Mouse (Mus musculus): ENCODE data around the gene Osbpl10. TPM values are rescaled to one million over a fixed set of nuclear protein-coding genes. Genes with fewer than 3 reads are reported as not detected.
"Not testable (repeated sequence)": the region's sequence is repeated elsewhere in the genome, so short reads cannot be mapped to it uniquely, and the experiment has no call there.

The Osbpl10 gene
- polyA plus RNA-seq, 1 experiment, result 8.3 TPM

DNA sequence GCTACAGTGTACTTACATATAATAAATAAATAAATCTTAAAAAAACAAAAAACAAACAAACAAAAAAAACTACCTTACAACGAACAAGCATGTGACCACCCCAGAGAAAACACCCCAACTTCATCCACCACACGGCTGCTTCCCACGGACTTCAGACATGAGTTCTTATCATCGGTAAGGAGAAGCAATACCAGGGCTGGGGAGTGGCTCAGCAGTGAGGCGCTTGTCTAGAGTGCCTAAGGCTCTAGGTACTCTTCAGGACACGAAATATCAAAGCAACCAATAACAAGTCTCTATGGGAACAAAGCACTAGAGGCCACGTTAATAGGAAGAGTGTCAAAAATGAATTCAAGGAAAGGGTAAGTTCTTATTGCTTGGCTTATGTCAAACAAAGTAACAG is 282.1 kb downstream of the Osbpl10 start:
- Histone ChIP-seq H3K4me1 (ENCODE audit: control insufficient read depth, insufficient read depth, low read length) (no peaks in the 10 kb centered on the region), H3K36me3 (ENCODE audit: control insufficient read depth, insufficient read depth, low read length, poor library complexity, severe bottlenecking) (peaks cover 19% of the 10 kb centered on the region), H3K4me3 (ENCODE audit: low read depth, low read length) (no peak overlapping the region), H3K27ac (ENCODE audit: insufficient read depth, low read length) (no peak overlapping the region), H3K27me3 (ENCODE audit: control insufficient read depth, insufficient read depth, low read length, poor library complexity, severe bottlenecking) (no peaks in the 10 kb centered on the region), H3K9me3 (replicated peaks; ENCODE audit: control insufficient read depth, insufficient read depth, low read length, poor library complexity, severe bottlenecking) (no peaks in the 10 kb centered on the region), H3K9ac (ENCODE audit: low read depth, poor library complexity, severe bottlenecking) (no peak overlapping the region)
- TF ChIP-seq CTCF (IDR thresholded peaks at IDR 0.05; ENCODE audit: low read depth, low read length), result no peak
- no peak for TF ChIP-seq POLR2A (IDR thresholded peaks at IDR 0.05; ENCODE audit: insufficient read depth, low read length)
- TF ChIP-seq EP300 (IDR thresholded peaks at IDR 0.05; ENCODE audit: insufficient read depth, low read depth, low read length), result no peak

DNA sequence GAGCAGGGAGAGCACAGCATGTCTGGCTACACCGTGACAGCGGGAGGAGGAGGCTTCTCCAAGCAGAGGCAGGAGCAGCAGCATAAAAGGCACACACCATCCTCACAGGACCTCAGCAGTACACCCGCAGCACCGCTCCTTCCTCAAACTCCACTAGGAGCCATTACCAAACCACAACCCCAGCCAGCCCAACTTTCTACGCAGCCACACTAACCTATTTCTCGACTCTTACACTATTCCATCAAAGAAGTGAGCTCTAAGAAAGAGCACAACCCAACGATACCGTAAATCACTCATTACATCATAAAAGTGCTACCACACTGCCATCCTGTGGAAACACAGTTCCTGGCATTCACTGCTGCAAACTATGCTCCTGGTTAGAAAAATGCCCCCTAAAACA is 283.1 kb downstream of the Osbpl10 start:
- H3K36me3 ChIP-seq (ENCODE audit: control insufficient read depth, insufficient read depth, low read length, poor library complexity, severe bottlenecking), result peaks cover 17% of the 10 kb centered on the region
- no peaks in the 10 kb centered on the region for H3K27me3 ChIP-seq (ENCODE audit: control insufficient read depth, insufficient read depth, low read length, poor library complexity, severe bottlenecking)
- TF ChIP-seq EP300 (IDR thresholded peaks at IDR 0.05; ENCODE audit: insufficient read depth, low read depth, low read length) (no peak), POLR2A (IDR thresholded peaks at IDR 0.05; ENCODE audit: insufficient read depth, low read length) (no peak), CTCF (IDR thresholded peaks at IDR 0.05; ENCODE audit: low read depth, low read length) (no peak)
- no peak overlapping the region for H3K9ac ChIP-seq (ENCODE audit: low read depth, poor library complexity, severe bottlenecking)
- H3K27ac ChIP-seq (ENCODE audit: insufficient read depth, low read length), result no peak overlapping the region
- no peaks in the 10 kb centered on the region for H3K9me3 ChIP-seq (replicated peaks; ENCODE audit: control insufficient read depth, insufficient read depth, low read length, poor library complexity, severe bottlenecking)
- no peaks in the 10 kb centered on the region for H3K4me1 ChIP-seq (ENCODE audit: control insufficient read depth, insufficient read depth, low read length)
- H3K4me3 ChIP-seq (ENCODE audit: low read depth, low read length), result no peak overlapping the region

DNA sequence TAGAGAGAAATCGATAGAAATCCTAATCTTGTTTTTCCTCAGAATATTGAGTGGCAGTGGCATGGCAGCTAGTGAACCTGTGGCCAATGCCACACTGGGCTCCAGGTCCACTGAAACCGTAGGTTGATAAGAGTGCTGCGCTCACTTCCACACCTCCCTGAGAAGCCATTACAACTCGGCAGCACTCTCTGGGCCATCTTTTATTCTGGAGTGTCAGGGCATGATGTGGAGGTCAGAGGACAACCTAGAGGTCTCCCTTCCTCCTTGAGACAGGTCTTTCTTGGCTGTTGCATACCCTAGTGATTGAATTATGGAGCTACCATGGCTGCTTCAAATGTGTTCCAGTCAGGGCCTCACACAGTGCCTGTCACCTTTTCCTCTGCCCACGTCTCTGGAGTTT is 283.5 kb downstream of the Osbpl10 start:
- no peak for TF ChIP-seq POLR2A (IDR thresholded peaks at IDR 0.05; ENCODE audit: insufficient read depth, low read length)
- TF ChIP-seq EP300 (IDR thresholded peaks at IDR 0.05; ENCODE audit: insufficient read depth, low read depth, low read length), result no peak
- TF ChIP-seq CTCF (IDR thresholded peaks at IDR 0.05; ENCODE audit: low read depth, low read length), result no peak
- H3K36me3 ChIP-seq (ENCODE audit: control insufficient read depth, insufficient read depth, low read length, poor library complexity, severe bottlenecking), result peaks cover 15% of the 10 kb centered on the region

DNA sequence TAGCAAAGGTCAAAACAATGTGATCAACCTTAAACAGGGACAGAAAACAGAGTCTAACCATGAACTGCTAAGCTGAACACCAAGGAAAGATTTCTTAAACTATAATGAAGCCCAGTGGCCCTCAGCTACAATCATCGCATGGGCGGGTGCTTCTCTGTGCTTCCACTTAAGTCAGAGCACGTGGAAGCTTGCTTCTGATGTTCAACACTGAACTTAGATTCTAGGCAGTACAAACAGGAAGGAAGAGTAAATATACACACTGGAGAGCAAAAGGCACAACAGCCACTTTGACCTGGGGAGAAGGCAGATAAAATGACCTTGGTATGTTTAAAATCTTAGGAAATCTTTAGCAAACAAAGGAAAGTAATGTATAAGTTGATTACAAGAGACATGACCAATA is 293.2 kb downstream of the Osbpl10 start:
- H3K4me1 ChIP-seq (ENCODE audit: control insufficient read depth, insufficient read depth, low read length), result no peaks in the 10 kb centered on the region
- no peak overlapping the region for H3K9ac ChIP-seq (ENCODE audit: low read depth, poor library complexity, severe bottlenecking)
- peaks cover 15% of the 10 kb centered on the region for H3K36me3 ChIP-seq (ENCODE audit: control insufficient read depth, insufficient read depth, low read length, poor library complexity, severe bottlenecking)
- no peak overlapping the region for H3K4me3 ChIP-seq (ENCODE audit: low read depth, low read length)
- TF ChIP-seq EP300 (IDR thresholded peaks at IDR 0.05; ENCODE audit: insufficient read depth, low read depth, low read length) (no peak), CTCF (IDR thresholded peaks at IDR 0.05; ENCODE audit: low read depth, low read length) (no peak), POLR2A (IDR thresholded peaks at IDR 0.05; ENCODE audit: insufficient read depth, low read length) (no peak)
- H3K27ac ChIP-seq (ENCODE audit: insufficient read depth, low read length), result no peak overlapping the region
- no peaks in the 10 kb centered on the region for H3K9me3 ChIP-seq (replicated peaks; ENCODE audit: control insufficient read depth, insufficient read depth, low read length, poor library complexity, severe bottlenecking)
- H3K27me3 ChIP-seq (ENCODE audit: control insufficient read depth, insufficient read depth, low read length, poor library complexity, severe bottlenecking), result no peaks in the 10 kb centered on the region

More for the DNA sequence above, 283.5 kb downstream of the Osbpl10 start:
- Histone ChIP-seq H3K4me3 (ENCODE audit: low read depth, low read length) (no peak overlapping the region), H3K27ac (ENCODE audit: insufficient read depth, low read length) (no peak overlapping the region), H3K9me3 (replicated peaks; ENCODE audit: control insufficient read depth, insufficient read depth, low read length, poor library complexity, severe bottlenecking) (no peaks in the 10 kb centered on the region), H3K4me1 (ENCODE audit: control insufficient read depth, insufficient read depth, low read length) (no peaks in the 10 kb centered on the region), H3K27me3 (ENCODE audit: control insufficient read depth, insufficient read depth, low read length, poor library complexity, severe bottlenecking) (no peaks in the 10 kb centered on the region), H3K9ac (ENCODE audit: low read depth, poor library complexity, severe bottlenecking) (no peak overlapping the region)

DNA sequence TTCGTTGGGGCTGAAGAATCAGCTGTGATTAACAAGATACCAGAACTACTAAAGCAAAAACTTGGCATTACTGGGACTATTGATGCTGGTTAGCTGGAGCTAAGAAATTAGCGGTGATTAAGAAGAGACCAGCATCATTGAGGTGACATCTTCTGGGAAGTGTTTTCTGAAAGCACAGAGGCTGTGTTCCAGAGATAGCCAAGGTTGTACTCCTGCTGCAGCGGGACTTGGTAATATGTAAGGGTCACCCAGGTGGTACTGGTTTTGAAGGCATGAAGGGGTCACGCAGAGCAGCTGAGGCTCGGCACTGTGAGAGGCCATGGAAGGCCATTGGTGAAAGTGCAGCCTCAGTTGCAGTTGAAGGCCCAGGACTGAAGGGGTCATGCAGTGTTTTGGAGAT is 294.1 kb downstream of the Osbpl10 start:
- H3K27me3 ChIP-seq (ENCODE audit: control insufficient read depth, insufficient read depth, low read length, poor library complexity, severe bottlenecking); H3K4me3 ChIP-seq (ENCODE audit: low read depth, low read length); H3K9me3 ChIP-seq (replicated peaks; ENCODE audit: control insufficient read depth, insufficient read depth, low read length, poor library complexity, severe bottlenecking); H3K4me1 ChIP-seq (ENCODE audit: control insufficient read depth, insufficient read depth, low read length); H3K9ac ChIP-seq (ENCODE audit: low read depth, poor library complexity, severe bottlenecking); H3K27ac ChIP-seq (ENCODE audit: insufficient read depth, low read length): not testable (repeated sequence)
- peaks cover 19% of the 10 kb centered on the region for H3K36me3 ChIP-seq (ENCODE audit: control insufficient read depth, insufficient read depth, low read length, poor library complexity, severe bottlenecking)

DNA sequence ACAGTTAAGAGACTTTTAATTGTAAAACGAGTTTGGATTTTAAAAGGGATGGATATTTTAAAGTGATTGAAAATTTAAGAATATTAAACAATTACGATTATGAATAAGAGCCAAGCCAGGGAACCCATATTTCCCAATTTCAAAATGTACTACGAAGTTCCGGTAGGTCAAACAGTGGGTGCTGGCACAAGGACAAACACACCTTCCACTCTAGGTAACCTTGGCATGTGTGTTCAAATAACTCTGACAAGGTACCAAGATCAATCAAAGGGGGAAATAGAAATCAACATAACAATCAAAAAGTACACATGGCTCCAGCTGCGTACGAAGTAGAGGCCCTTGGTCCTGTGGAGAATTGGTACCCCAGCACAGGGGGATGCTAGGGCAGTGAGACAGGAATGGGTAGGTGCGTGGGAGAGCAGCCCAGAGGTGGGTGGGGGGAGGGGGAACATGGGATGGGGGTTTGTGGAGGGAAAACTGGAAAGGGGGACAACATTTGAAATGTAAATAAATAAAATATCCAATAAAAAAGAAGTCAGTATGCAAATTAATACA is 294.8 kb downstream of the Osbpl10 start:
- no peak overlapping the region for H3K9ac ChIP-seq (ENCODE audit: low read depth, poor library complexity, severe bottlenecking)
- H3K4me3 ChIP-seq (ENCODE audit: low read depth, low read length), result no peak overlapping the region
- H3K4me1 ChIP-seq (ENCODE audit: control insufficient read depth, insufficient read depth, low read length), result no peaks in the 10 kb centered on the region
- H3K27me3 ChIP-seq (ENCODE audit: control insufficient read depth, insufficient read depth, low read length, poor library complexity, severe bottlenecking), result no peaks in the 10 kb centered on the region
- TF ChIP-seq EP300 (IDR thresholded peaks at IDR 0.05; ENCODE audit: insufficient read depth, low read depth, low read length) (no peak), CTCF (IDR thresholded peaks at IDR 0.05; ENCODE audit: low read depth, low read length) (no peak), POLR2A (IDR thresholded peaks at IDR 0.05; ENCODE audit: insufficient read depth, low read length) (no peak)
- no peaks in the 10 kb centered on the region for H3K9me3 ChIP-seq (replicated peaks; ENCODE audit: control insufficient read depth, insufficient read depth, low read length, poor library complexity, severe bottlenecking)
- H3K36me3 ChIP-seq (ENCODE audit: control insufficient read depth, insufficient read depth, low read length, poor library complexity, severe bottlenecking), result peaks cover 19% of the 10 kb centered on the region
- no peak overlapping the region for H3K27ac ChIP-seq (ENCODE audit: insufficient read depth, low read length)

Data from ES-Bruce4 (cell line).